ENCODE assay signal across 12 mouse cellular contexts in genomic region chr14:25663649-25664309, GRCm38 (mm10). TPM values are rescaled to one million over a fixed set of nuclear protein-coding genes. Genes with fewer than 3 reads are reported as not detected.
DNase-seq lines count a peak whose midpoint lies in the region; ATAC-seq and TF ChIP-seq lines count a peak whose summit lies in the region.
"Had no signal": no experiment of that assay in that cellular context is flagged by ENCODE, and none has a peak within 500 bp of the region (broad histone marks: within the 10 kb centered on the region; RNA-seq: fewer than 3 reads in every experiment).

No protein-coding gene starts in this region.

- no peak overlapping the region for H3K9ac ChIP-seq in lung, postnatal 0 days (replicated peaks; ENCODE audit: low read depth)
- H3K9ac ChIP-seq in hindbrain, postnatal 0 days (replicated peaks; ENCODE audit: low read length), result no peak overlapping the region

- H3K27ac ChIP-seq in lung, postnatal 0 days (ENCODE audit: low read length), result no peak overlapping the region
- H3K27ac ChIP-seq in hindbrain, postnatal 0 days, result peak overlapping the region; percentile 56
- H3K27ac ChIP-seq: gastrocnemius, adult 2 months; left cerebral cortex, adult 2 months had no signal

- DNase-seq in heart, adult 11 months, result peak; percentile 91
- no peak for DNase-seq in heart, adult 18-20 months
- no peak for DNase-seq in lung, postnatal 0 days (ENCODE audit: low spot score)
- DNase-seq in lung, adult 18-20 months, result no peak
- no peak for DNase-seq in hindbrain, postnatal 0 days (ENCODE audit: low spot score)
- no peak for DNase-seq in thymus, adult 18-20 months
- no peak for DNase-seq in layer of hippocampus, postnatal 10 days (ENCODE audit: low spot score in 2 of 2)
- DNase-seq: gastrocnemius, adult 2 months; kidney, postnatal 25 days; thymus, postnatal 25 days had no signal

- H3K27me3 ChIP-seq in lung, postnatal 0 days (replicated peaks; ENCODE audit: insufficient read depth, low read length), result no peaks in the 10 kb centered on the region
- H3K27me3 ChIP-seq in hindbrain, postnatal 0 days (ENCODE audit: insufficient read depth, low read length), result no peaks in the 10 kb centered on the region

- no peaks in the 10 kb centered on the region for H3K4me1 ChIP-seq in lung, postnatal 0 days (ENCODE audit: insufficient read depth, low read depth, low read length)
- H3K4me1 ChIP-seq in hindbrain, postnatal 0 days (ENCODE audit: insufficient read depth, low read length), result no peaks in the 10 kb centered on the region

- TF ChIP-seq EP300 in lung, postnatal 0 days (IDR thresholded peaks at IDR 0.05), result no peak

- no peak overlapping the region for H3K4me2 ChIP-seq in lung, postnatal 0 days (replicated peaks; ENCODE audit: low read depth, low read length)
- H3K4me2 ChIP-seq in hindbrain, postnatal 0 days (ENCODE audit: low read depth, low read length), result no peak overlapping the region

- WGBS in lung, postnatal 0 days, result 76% methylated on average over 7 of the region's 7 CpGs
- WGBS in hindbrain, postnatal 0 days, result 63% methylated on average over 7 of the region's 7 CpGs

- peak; percentile 39; the same call in 1 of the 2 replicates for ATAC-seq in lung, postnatal 0 days
- no peak for ATAC-seq in hindbrain, postnatal 0 days
- ATAC-seq: inflammation-experienced regulatory T-cells, adult 6 months had no signal

- peaks cover 22% of the 10 kb centered on the region for H3K36me3 ChIP-seq in lung, postnatal 0 days (ENCODE audit: insufficient read depth, low read length)
- H3K36me3 ChIP-seq in hindbrain, postnatal 0 days (ENCODE audit: insufficient read depth, low read length), result peaks cover 49% of the 10 kb centered on the region

- no peaks in the 10 kb centered on the region for H3K9me3 ChIP-seq in lung, postnatal 0 days (ENCODE audit: low read length)
- H3K9me3 ChIP-seq in hindbrain, postnatal 0 days (ENCODE audit: low read length), result no peaks in the 10 kb centered on the region

- H3K4me3 ChIP-seq in lung, postnatal 0 days (ENCODE audit: low read depth, low read length), result no peak overlapping the region
- no peak overlapping the region for H3K4me3 ChIP-seq in hindbrain, postnatal 0 days (ENCODE audit: low read length)
- H3K4me3 ChIP-seq: gastrocnemius, adult 2 months; left cerebral cortex, adult 2 months had no signal

- no peak for TF ChIP-seq CTCF in lung, postnatal 0 days (IDR thresholded peaks at IDR 0.05)
- TF ChIP-seq CTCF in hindbrain, postnatal 0 days (IDR thresholded peaks at IDR 0.05; ENCODE audit: low read depth), result no peak

RNA-seq across cellular contexts. Expression of gene Ppif, which starts 30.2 kb away (rescaled TPM):
- 100 to 1,000 TPM; 287 to 306 TPM for total RNA-seq in heart, adult 18-20 months (2021)
- 11.2 and 13.8 TPM in 2 replicates for polyA plus RNA-seq in lung, postnatal 0 days (2015; fragmentation: Nextera tagmentation; extraction: Ambion mirVana)
- total RNA-seq in hindbrain, postnatal 0 days (2014; rRNA removed), result 55.3 and 55.4 TPM in 2 replicates
- 46.1 and 46.7 TPM in 2 replicates for polyA plus RNA-seq in hindbrain, postnatal 0 days (2015; fragmentation: Nextera tagmentation; extraction: Ambion mirVana)
- total RNA-seq in layer of hippocampus, postnatal 10 days (2021), result 10 to 100 TPM; 25.4 to 26.7 TPM
